Mouse (Mus musculus): ENCODE data around the gene Enpp4.
A peak's percentile ranks its signal among the peaks of the same experiment; 100 is the strongest.

GRCm38 (mm10) chr17:44105287-44106138, at the start of gene Enpp4:
- TF ChIP-seq POLR2A (IDR thresholded peaks at IDR 0.05; ENCODE audit: control insufficient read depth, extremely low read depth, insufficient read depth, low read length, poor library complexity) (peak; percentile 71), CTCF (IDR thresholded peaks at IDR 0.05; ENCODE audit: borderline replicate concordance, control insufficient read depth, extremely low read depth, insufficient read depth, low read length, poor library complexity) (peak; percentile 38; the same call in 1 of the 2 replicates)
